Mouse (Mus musculus) lung, adult 2 months (tissue): ENCODE results near the gene Gm20765. TPM values are rescaled to one million over a fixed set of nuclear protein-coding genes. Genes with fewer than 3 reads are reported as not detected.
"Not testable (repeated sequence)": the region's sequence is repeated elsewhere in the genome, so short reads cannot be mapped to it uniquely, and the experiment has no call there.

Experiments used
- DNase-seq: peaks from one replicate; pipeline ENCODE4 v3.0.0; 2022
- H3K4me1 ChIP-seq: fragments of 200-500 bp; 2 replicates; pipeline ENCODE4 v1.6.1; 2011; ENCODE audit warnings: low read length; ENCODE audit not compliant: control insufficient read depth, insufficient read depth
- H3K4me3 ChIP-seq: fragments of 200-500 bp; replicated peaks from 2 replicates; pipeline ENCODE3; 2011; ENCODE audit warnings: low read depth, mild to moderate bottlenecking, control low read depth, low read length; ENCODE audit errors: extremely low read depth
- CTCF ChIP-seq: fragments of 200-500 bp; IDR thresholded peaks from 2 replicates; pipeline ENCODE4 v1.5.1; 2011; ENCODE audit warnings: mild to moderate bottlenecking, low read length, control low read depth; ENCODE audit not compliant: insufficient read depth
- POLR2A ChIP-seq: fragments of 200-500 bp; IDR thresholded peaks from 2 replicates; pipeline ENCODE4 v1.6.1; 2011; ENCODE audit warnings: low read depth, mild to moderate bottlenecking, control low read depth, low read length, borderline replicate concordance; ENCODE audit errors: extremely low read depth
- WGBS: fragments of 180-500 bp; shearing (Covaris S2); methylation state at CpG from one replicate; pipeline ENCODE4 v1.1.7; 2018; 5-methylcytosine and 5-hydroxymethylcytosine counted together
- polyA plus RNA-seq: library from polyadenylated mRNA; depleted of rRNA; stranded (reverse); fragments of >200 nt; gene quantifications from 2 replicates; pipeline ENCODE4 v1.2.3, GENCODE M21; 2012; rRNA removed

The Gm20765 gene
- not detected in 2 replicates for polyA plus RNA-seq

- WGBS, result no CpG with 5 or more reads among the region's 3 CpGs
- H3K4me1 ChIP-seq, DNase-seq, H3K4me3 ChIP-seq: not testable (repeated sequence)
These were observed at the start of gene Gm20765 for GRCm38 (mm10) chr10:104185233-104185632. Gene Gm20765, plus strand, starts transcription at chr10:104185533.

DNA sequence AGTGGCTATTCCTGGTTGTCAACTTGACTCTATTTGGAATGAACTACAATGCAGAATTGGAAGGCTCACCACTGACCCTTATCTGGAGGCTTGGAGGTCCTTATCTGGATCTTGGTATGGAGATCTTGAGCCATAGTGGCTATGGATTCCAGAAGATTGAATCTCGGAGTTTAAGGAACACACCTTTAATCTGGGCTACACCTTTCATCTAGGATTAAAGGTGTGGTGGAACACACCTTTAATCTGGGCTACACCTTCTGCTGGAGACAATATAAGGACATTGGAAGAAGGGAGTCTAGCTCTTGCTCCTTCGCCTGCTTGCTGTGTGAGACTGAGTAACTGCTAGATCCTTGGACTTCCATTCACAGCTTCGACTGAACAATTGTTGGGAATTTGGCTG is 42.6 kb upstream of the Gm20765 start, which contains the start of gene Gm21293:
Gene Gm21293, plus strand, starts transcription at position 301 of the 400 bp plus-strand sequence.
- H3K4me1 ChIP-seq, result not testable (repeated sequence)
- no CpG with 5 or more reads among the region's 3 CpGs for whole genome bisulfite sequencing

GRCm38 (mm10) chr10:104151197-104151596 is 34.1 kb upstream of the Gm20765 start, which contains the start of gene Gm6763:
Gene Gm6763, plus strand, starts transcription at chr10:104151497.
- WGBS, result no CpG with 5 or more reads among the region's 3 CpGs
- not testable (repeated sequence) for DNase-seq, H3K4me1 ChIP-seq, H3K4me3 ChIP-seq

More for the DNA sequence above, 42.6 kb upstream of the Gm20765 start, which contains the start of gene Gm21293:
- DNase-seq, H3K4me3 ChIP-seq: not testable (repeated sequence)

DNA sequence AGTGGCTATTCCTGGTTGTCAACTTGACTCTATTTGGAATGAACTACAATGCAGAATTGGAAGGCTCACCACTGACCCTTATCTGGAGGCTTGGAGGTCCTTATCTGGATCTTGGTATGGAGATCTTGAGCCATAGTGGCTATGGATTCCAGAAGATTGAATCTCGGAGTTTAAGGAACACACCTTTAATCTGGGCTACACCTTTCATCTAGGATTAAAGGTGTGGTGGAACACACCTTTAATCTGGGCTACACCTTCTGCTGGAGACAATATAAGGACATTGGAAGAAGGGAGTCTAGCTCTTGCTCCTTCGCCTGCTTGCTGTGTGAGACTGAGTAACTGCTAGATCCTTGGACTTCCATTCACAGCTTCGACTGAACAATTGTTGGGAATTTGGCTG is 25.6 kb upstream of the Gm20765 start, which contains the start of gene Gm8764:
Gene Gm8764, plus strand, starts transcription at position 301 of the 400 bp plus-strand sequence.
- not testable (repeated sequence) for DNase-seq, H3K4me3 ChIP-seq, H3K4me1 ChIP-seq
- no CpG with 5 or more reads among the region's 3 CpGs for WGBS

- WGBS, result no CpG with 5 or more reads among the region's 3 CpGs
- not testable (repeated sequence) for H3K4me1 ChIP-seq, DNase-seq, H3K4me3 ChIP-seq
These were observed 17.1 kb upstream of the Gm20765 start, which contains the start of gene Gm21304 for GRCm38 (mm10) chr10:104168215-104168614. Gene Gm21304, plus strand, starts transcription at chr10:104168515.

DNA sequence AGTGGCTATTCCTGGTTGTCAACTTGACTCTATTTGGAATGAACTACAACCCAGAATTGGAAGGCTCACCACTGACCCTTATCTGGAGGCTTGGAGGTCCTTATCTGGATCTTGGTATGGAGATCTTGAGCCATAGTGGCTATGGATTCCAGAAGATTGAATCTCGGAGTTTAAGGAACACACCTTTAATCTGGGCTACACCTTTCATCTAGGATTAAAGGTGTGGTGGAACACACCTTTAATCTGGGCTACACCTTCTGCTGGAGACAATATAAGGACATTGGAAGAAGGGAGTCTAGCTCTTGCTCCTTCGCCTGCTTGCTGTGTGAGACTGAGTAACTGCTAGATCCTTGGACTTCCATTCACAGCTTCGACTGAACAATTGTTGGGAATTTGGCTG is 8.6 kb upstream of the Gm20765 start, which contains the start of gene Gm21312:
Gene Gm21312, plus strand, starts transcription at position 301 of the 400 bp plus-strand sequence.
- H3K4me1 ChIP-seq, H3K4me3 ChIP-seq, DNase-seq: not testable (repeated sequence)
- no CpG with 5 or more reads among the region's 3 CpGs for WGBS

DNA sequence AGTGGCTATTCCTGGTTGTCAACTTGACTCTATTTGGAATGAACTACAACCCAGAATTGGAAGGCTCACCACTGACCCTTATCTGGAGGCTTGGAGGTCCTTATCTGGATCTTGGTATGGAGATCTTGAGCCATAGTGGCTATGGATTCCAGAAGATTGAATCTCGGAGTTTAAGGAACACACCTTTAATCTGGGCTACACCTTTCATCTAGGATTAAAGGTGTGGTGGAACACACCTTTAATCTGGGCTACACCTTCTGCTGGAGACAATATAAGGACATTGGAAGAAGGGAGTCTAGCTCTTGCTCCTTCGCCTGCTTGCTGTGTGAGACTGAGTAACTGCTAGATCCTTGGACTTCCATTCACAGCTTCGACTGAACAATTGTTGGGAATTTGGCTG is 8.4 kb downstream of the Gm20765 start, which contains the start of gene Gm4340:
Gene Gm4340, plus strand, starts transcription at position 301 of the 400 bp plus-strand sequence.
- H3K4me3 ChIP-seq, H3K4me1 ChIP-seq, DNase-seq: not testable (repeated sequence)
- no CpG with 5 or more reads among the region's 3 CpGs for WGBS

DNA sequence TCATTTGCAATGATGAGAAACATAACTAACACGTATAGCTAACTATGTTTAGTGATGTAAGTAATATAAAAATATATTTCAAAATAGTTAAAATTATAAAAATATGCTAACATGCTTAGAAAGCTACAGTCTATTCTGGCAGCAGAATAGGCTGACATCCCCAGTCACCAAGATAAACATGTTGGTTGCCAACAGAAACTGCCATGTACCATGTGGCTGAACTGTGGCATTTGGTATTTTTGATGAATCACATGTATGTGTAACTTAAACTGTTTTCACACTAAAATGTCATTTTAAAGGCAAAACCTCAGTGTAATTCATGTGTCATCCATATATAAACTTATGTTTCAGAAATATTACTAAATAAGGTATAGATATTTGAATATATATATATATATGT is 24.3 kb downstream of the Gm20765 start:
- no peak for DNase-seq
- TF ChIP-seq CTCF (no peak), POLR2A (no peak)
- WGBS, result 82% methylated on average over 1 of the region's 1 CpGs

GRCm38 (mm10) chr10:104210268-104210990 is 25.1 kb downstream of the Gm20765 start:
- 68% methylated on average over 3 of the region's 3 CpGs for WGBS
- DNase-seq, result no peak
- TF ChIP-seq CTCF, result no peak
- no peak for TF ChIP-seq POLR2A
- H3K4me3 ChIP-seq, result no peak overlapping the region
- no peaks in the 10 kb centered on the region for H3K4me1 ChIP-seq

More for the DNA sequence above, 24.3 kb downstream of the Gm20765 start:
- no peaks in the 10 kb centered on the region for H3K4me1 ChIP-seq
- H3K4me3 ChIP-seq, result no peak overlapping the region

DNA sequence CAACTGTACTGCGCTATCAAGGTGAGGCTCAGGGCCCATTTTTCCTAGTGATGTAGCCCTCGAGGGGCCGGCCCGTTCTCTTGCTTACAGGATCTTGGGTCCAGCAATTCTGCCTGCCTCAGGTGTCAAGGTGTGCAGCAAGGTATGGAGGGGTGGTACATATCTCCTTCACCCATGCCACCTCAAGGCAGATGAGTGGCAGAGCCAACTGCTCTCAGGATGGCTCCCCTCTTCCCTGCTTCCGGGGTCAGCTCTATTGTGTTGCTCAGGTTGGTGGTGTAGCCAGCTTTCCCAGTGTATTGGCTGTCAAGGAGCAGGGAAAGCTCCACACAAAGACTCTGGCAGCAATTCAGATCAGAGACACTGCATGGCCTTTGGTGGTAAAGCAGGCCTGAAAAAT is 29.2 kb downstream of the Gm20765 start:
- WGBS, result 86% methylated on average over 5 of the region's 5 CpGs
- DNase-seq, result no peak
- TF ChIP-seq POLR2A (no peak), CTCF (no peak)
- H3K4me3 ChIP-seq, result no peak overlapping the region
- H3K4me1 ChIP-seq, result no peaks in the 10 kb centered on the region
